Mouse (Mus musculus): Measurements from ENCODE around the gene Ppat. TPM values are rescaled to one million over a fixed set of nuclear protein-coding genes. Genes with fewer than 3 reads are reported as not detected.

Ppat gene
- total and polyA plus RNA-seq, 3 experiments = 103 to 180 (median 110) TPM

- TF ChIP-seq CTCF (IDR thresholded peaks at IDR 0.05 in 2 of 3, conservative IDR thresholded peaks at IDR 0.05 in 1 of 3; ENCODE audit: control insufficient read depth in 1 of 3, insufficient read depth in 1 of 3, low read depth in 2 of 3, low read length in 3 of 3, poor library complexity in 1 of 3, severe bottlenecking in 1 of 3) (no peak), POLR2AphosphoS2 (IDR thresholded peaks at IDR 0.05; ENCODE audit: low read length) (no peak), RAD21 (IDR thresholded peaks at IDR 0.05; ENCODE audit: low read depth, low read length) (no peak), MYB (IDR thresholded peaks at IDR 0.05; ENCODE audit: low read depth, low read length) (no peak), UBTF (IDR thresholded peaks at IDR 0.05; ENCODE audit: borderline replicate concordance, insufficient read depth, low read depth, low read length) (no peak), ETS1 (IDR thresholded peaks at IDR 0.05; ENCODE audit: low read depth, low read length) (no peak), GABPA (IDR thresholded peaks at IDR 0.05; ENCODE audit: low read depth, low read length) (no peak), CHD1 (IDR thresholded peaks at IDR 0.05; ENCODE audit: low read depth, low read length) (no peak), ZMIZ1 (IDR thresholded peaks at IDR 0.05; ENCODE audit: low read depth, low read length) (no peak), NELFE (IDR thresholded peaks at IDR 0.05; ENCODE audit: low read depth, low read length) (no peak), JUND (IDR thresholded peaks at IDR 0.05; ENCODE audit: low read depth, low read length) (no peak), EP300 (IDR thresholded peaks at IDR 0.05; ENCODE audit: low read depth in 1 of 2, low read length in 2 of 2) (no peak), POLR2AphosphoS5 (IDR thresholded peaks at IDR 0.05; ENCODE audit: borderline replicate concordance, low read depth, low read length) (no peak), MYC (IDR thresholded peaks at IDR 0.05; ENCODE audit: low read depth, low read length) (no peak), CHD2 (IDR thresholded peaks at IDR 0.05; ENCODE audit: low read length) (no peak), MAFK (IDR thresholded peaks at IDR 0.05; ENCODE audit: borderline replicate concordance, low read depth, low read length) (no peak)
- Histone ChIP-seq H3K9ac (ENCODE audit: control insufficient read depth, low read depth, low read length, poor library complexity, severe bottlenecking) (peak overlapping the region; percentile 9; the same call in 1 of the 2 replicates), H3K9me3 (replicated peaks; ENCODE audit: insufficient read depth, low read length) (no peaks in the 10 kb centered on the region), H3K27ac (ENCODE audit: control insufficient read depth, low read depth, low read length) (no peak overlapping the region; the same call in 1 of the 2 replicates), H3K36me3 (ENCODE audit: control insufficient read depth in 1 of 2, insufficient read depth in 2 of 2, low read length in 2 of 2) (peaks cover 27 to 65% of the 10 kb centered on the region in 2 experiments), H3K4me3 (ENCODE audit: control insufficient read depth in 1 of 2, insufficient read depth in 1 of 2, low read depth in 2 of 2, low read length in 2 of 2) (no peak overlapping the region), H3K27me3 (ENCODE audit: control insufficient read depth in 1 of 2, insufficient read depth in 2 of 2, low read length in 2 of 2) (no peaks in the 10 kb centered on the region), H3K4me1 (ENCODE audit: control insufficient read depth in 1 of 2, insufficient read depth in 2 of 2, low read length in 2 of 2) (peaks cover 32 to 43% of the 10 kb centered on the region in 2 experiments), H3K79me2 (ENCODE audit: control insufficient read depth, insufficient read depth, low read length, poor library complexity) (peaks cover 87% of the 10 kb centered on the region)
- no peak for DNase-seq (ENCODE audit: low read depth, low spot score)
Observed at GRCm38 (mm10) chr5:76947758-76948157, 3.6 kb downstream of the Ppat start.

- H3K27ac ChIP-seq (ENCODE audit: control insufficient read depth, low read depth, low read length) = peak overlapping the region; percentile 12; the same call in 1 of the 2 replicates
- H3K4me1 ChIP-seq (ENCODE audit: control insufficient read depth in 1 of 2, insufficient read depth in 2 of 2, low read length in 2 of 2) = peaks cover 37 to 44% of the 10 kb centered on the region in 2 experiments
- no peaks in the 10 kb centered on the region for H3K9me3 ChIP-seq (replicated peaks; ENCODE audit: insufficient read depth, low read length)
- H3K9ac ChIP-seq (ENCODE audit: control insufficient read depth, low read depth, low read length, poor library complexity, severe bottlenecking) = no peak overlapping the region
- DNase-seq (ENCODE audit: low read depth, low spot score) = peak; percentile 73
- no peaks in the 10 kb centered on the region for H3K27me3 ChIP-seq (ENCODE audit: control insufficient read depth in 1 of 2, insufficient read depth in 2 of 2, low read length in 2 of 2)
- peaks cover 29 to 66% of the 10 kb centered on the region in 2 experiments for H3K36me3 ChIP-seq (ENCODE audit: control insufficient read depth in 1 of 2, insufficient read depth in 2 of 2, low read length in 2 of 2)
- no peak overlapping the region for H3K4me3 ChIP-seq (ENCODE audit: control insufficient read depth in 1 of 2, insufficient read depth in 1 of 2, low read depth in 2 of 2, low read length in 2 of 2)
- peaks cover 85% of the 10 kb centered on the region for H3K79me2 ChIP-seq (ENCODE audit: control insufficient read depth, insufficient read depth, low read length, poor library complexity)
- TF ChIP-seq MYC (IDR thresholded peaks at IDR 0.05; ENCODE audit: low read depth, low read length) = no peak
- peak; percentile 13; the same call in 1 of the 2 replicates for TF ChIP-seq NRF1 (IDR thresholded peaks at IDR 0.05; ENCODE audit: insufficient read depth, low read depth, low read length, poor library complexity, severe bottlenecking)
- peak; percentile 40; the same call in 1 of the 2 replicates for TF ChIP-seq GATA1 (IDR thresholded peaks at IDR 0.05; ENCODE audit: low read depth, low read length)
- peak; percentile 67; the same call in 1 of the 2 replicates for TF ChIP-seq SIN3A (IDR thresholded peaks at IDR 0.05; ENCODE audit: low read length)
- TF ChIP-seq TBP (IDR thresholded peaks at IDR 0.05; ENCODE audit: low read depth, low read length) = no peak
- 0 out of 2 replicates have a peak, but pooled peaks have one; percentile 74 for TF ChIP-seq CHD1 (IDR thresholded peaks at IDR 0.05; ENCODE audit: low read depth, low read length)
- no peak for TF ChIP-seq ZC3H11A (IDR thresholded peaks at IDR 0.05; ENCODE audit: low read depth, low read length)
- no peak for TF ChIP-seq ZKSCAN1 (IDR thresholded peaks at IDR 0.05; ENCODE audit: low read depth, low read length)
- TF ChIP-seq HCFC1 (IDR thresholded peaks at IDR 0.05; ENCODE audit: low read depth, low read length) = no peak
- no peak for TF ChIP-seq POLR2AphosphoS5 (IDR thresholded peaks at IDR 0.05; ENCODE audit: borderline replicate concordance, low read depth, low read length)
- TF ChIP-seq RAD21 (IDR thresholded peaks at IDR 0.05; ENCODE audit: low read depth, low read length) = no peak
- TF ChIP-seq MAFK (IDR thresholded peaks at IDR 0.05; ENCODE audit: borderline replicate concordance, low read depth, low read length) = no peak
- TF ChIP-seq USF2 (IDR thresholded peaks at IDR 0.05; ENCODE audit: borderline replicate concordance in 1 of 2, insufficient read depth in 1 of 2, low read depth in 1 of 2, low read length in 2 of 2) = no peak
- TF ChIP-seq EP300 (IDR thresholded peaks at IDR 0.05; ENCODE audit: low read depth in 1 of 2, low read length in 2 of 2) = peak; percentile 56 to 65; a peak in 3 of 4 replicates
- TF ChIP-seq CTCF (IDR thresholded peaks at IDR 0.05 in 2 of 3, conservative IDR thresholded peaks at IDR 0.05 in 1 of 3; ENCODE audit: control insufficient read depth in 1 of 3, insufficient read depth in 1 of 3, low read depth in 2 of 3, low read length in 3 of 3, poor library complexity in 1 of 3, severe bottlenecking in 1 of 3) = no peak
- no peak for TF ChIP-seq SMC3 (IDR thresholded peaks at IDR 0.05; ENCODE audit: low read depth, low read length)
- TF ChIP-seq MAZ (IDR thresholded peaks at IDR 0.05; ENCODE audit: low read depth, low read length) = no peak
- peak; percentile 70; the same call in 1 of the 2 replicates for TF ChIP-seq ELF1 (IDR thresholded peaks at IDR 0.05; ENCODE audit: low read depth, low read length)
- no peak for TF ChIP-seq BHLHE40 (IDR thresholded peaks at IDR 0.05; ENCODE audit: borderline replicate concordance, low read depth, low read length)
- no peak for TF ChIP-seq CHD2 (IDR thresholded peaks at IDR 0.05; ENCODE audit: low read length)
- 0 out of 2 replicates have a peak, but pooled peaks have one; percentile 28 for TF ChIP-seq MYB (IDR thresholded peaks at IDR 0.05; ENCODE audit: low read depth, low read length)
Observed at GRCm38 (mm10) chr5:76947142-76947541, 4.2 kb downstream of the Ppat start.
